Mouse (Mus musculus) cerebellum, adult 2 months (tissue): ENCODE measurements at regions not wholly inside any gene's neighbourhood (a gene's known extent, or its start where the extent isn't known, plus 50 kb on each side); places are given as distances from the start of the nearest gene placed in this dataset.
"Not testable (repeated sequence)": the region's sequence is repeated elsewhere in the genome, so short reads cannot be mapped to it uniquely, and the experiment has no call there.

Experiments used
- DNase-seq, 2 experiments: peaks; one replicate each; pipeline ENCODE4 v3.0.0; 2021
- H3K27ac ChIP-seq: fragments of 200-500 bp; 2 replicates; pipeline ENCODE4 v1.5.1; 2012; ENCODE audit warnings: low read length, control low read depth, inconsistent platforms; ENCODE audit not compliant: insufficient read depth
- H3K27me3 ChIP-seq: fragments of 200-500 bp; 2 replicates; pipeline ENCODE4 v1.6.1; 2012; ENCODE audit warnings: inconsistent platforms, mild to moderate bottlenecking, low read length, moderate library complexity; ENCODE audit not compliant: control insufficient read depth, insufficient read depth
- H3K4me1 ChIP-seq: fragments of 200-500 bp; 2 replicates; pipeline ENCODE4 v1.6.1; 2011; ENCODE audit warnings: low read length; ENCODE audit not compliant: control insufficient read depth, insufficient read depth
- H3K4me3 ChIP-seq: fragments of 200-500 bp; replicated peaks from 2 replicates; pipeline ENCODE3; 2011; ENCODE audit warnings: mild to moderate bottlenecking, low read depth, low read length, control low read depth; ENCODE audit not compliant: insufficient read depth
- CTCF ChIP-seq: fragments of 200-500 bp; IDR thresholded peaks from 2 replicates; pipeline ENCODE4 v1.5.1; 2011; ENCODE audit warnings: low read depth, mild to moderate bottlenecking, control low read depth, low read length, moderate library complexity, borderline replicate concordance; ENCODE audit not compliant: insufficient read depth
- POLR2A ChIP-seq: fragments of 200-500 bp; IDR thresholded peaks from 2 replicates; pipeline ENCODE4 v1.6.1; 2011; ENCODE audit warnings: low read length, control low read depth, borderline replicate concordance; ENCODE audit not compliant: insufficient read depth
- WGBS: fragments of 180-500 bp; shearing (Covaris S2); methylation state at CpG from one replicate; pipeline ENCODE4 v1.1.7; 2018; 5-methylcytosine and 5-hydroxymethylcytosine counted together

- Histone ChIP-seq H3K4me3 (no peak overlapping the region), H3K27me3 (no peaks in the 10 kb centered on the region), H3K27ac (no peak overlapping the region), H3K4me1 (no peaks in the 10 kb centered on the region)
- TF ChIP-seq POLR2A (no peak), CTCF (no peak)
- no peak for DNase-seq
- 58% methylated on average over 2 of the region's 2 CpGs for WGBS
Observed at GRCm38 (mm10) chr12:15594704-15595103, 222.0 kb downstream of the Trib2 start.

- DNase-seq, H3K4me1 ChIP-seq, H3K27ac ChIP-seq, H3K27me3 ChIP-seq, H3K4me3 ChIP-seq: not testable (repeated sequence)
- WGBS, result 97% methylated on average over 2 of the region's 2 CpGs
Observed at GRCm38 (mm10) chr12:15587864-15588263, 228.9 kb downstream of the Trib2 start.

DNA sequence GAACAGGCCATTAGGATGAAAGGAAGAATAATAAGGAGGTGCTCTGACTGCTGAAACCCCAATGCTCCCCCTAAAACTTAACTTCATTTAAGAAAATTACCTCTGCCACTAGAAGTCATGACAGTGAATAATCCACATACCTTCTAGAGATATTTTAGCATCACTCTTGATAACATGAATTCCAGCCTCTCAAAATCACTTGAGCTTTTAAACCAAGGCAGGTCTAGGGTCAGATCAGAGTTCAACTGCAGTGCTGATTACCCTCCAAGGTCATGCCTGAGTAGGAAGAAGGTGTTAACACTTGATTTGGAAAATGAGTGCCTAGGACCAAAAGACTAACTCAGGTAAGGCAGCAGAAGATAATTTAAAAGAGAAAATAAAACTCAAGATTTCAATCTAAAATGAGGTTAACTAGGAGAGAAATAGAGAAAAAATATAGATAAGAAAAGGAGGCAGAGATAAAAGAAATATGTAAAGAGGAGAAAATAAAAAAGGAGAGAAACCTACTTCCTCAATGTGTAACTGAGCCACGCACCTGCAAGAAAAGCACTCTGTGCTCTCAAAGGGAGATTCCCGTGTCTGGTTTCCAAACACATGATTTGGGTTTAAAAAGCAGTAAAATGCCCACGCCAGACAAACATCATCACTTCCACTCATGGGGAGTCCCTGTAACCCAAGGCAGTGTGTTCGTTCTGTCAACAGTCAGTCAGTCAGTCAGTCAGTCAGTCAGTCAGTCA is 229.8 kb downstream of the Trib2 start:
- 93% methylated on average over 4 of the region's 4 CpGs for WGBS
- no peak overlapping the region for H3K4me3 ChIP-seq
- no peaks in the 10 kb centered on the region for H3K4me1 ChIP-seq
- H3K27ac ChIP-seq, result no peak overlapping the region
- no peak for TF ChIP-seq CTCF
- TF ChIP-seq POLR2A, result no peak
- DNase-seq, result no peak
- H3K27me3 ChIP-seq, result no peaks in the 10 kb centered on the region

DNA sequence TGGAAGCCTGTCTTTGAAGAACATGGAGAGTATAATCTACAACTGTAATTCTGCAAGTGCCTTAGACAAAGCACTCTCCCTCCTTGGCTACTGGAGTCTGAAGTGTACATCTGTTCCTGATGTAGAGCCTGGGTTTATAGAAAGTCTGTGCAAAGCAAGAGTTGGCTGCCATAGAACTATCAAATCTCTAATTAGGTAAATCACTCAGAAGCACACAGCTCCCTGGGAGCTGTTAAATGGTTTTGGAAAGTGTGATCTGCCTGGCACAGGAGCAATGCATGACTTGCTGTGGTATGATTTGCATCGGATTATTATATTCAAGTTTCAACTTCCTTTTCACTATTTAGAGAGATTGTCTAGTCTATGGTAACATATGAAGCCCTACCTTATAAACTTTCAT is 230.9 kb downstream of the Trib2 start:
- no peak for TF ChIP-seq CTCF
- no peak for TF ChIP-seq POLR2A
- Histone ChIP-seq H3K27ac (no peak overlapping the region), H3K27me3 (no peaks in the 10 kb centered on the region), H3K4me3 (no peak overlapping the region), H3K4me1 (no peaks in the 10 kb centered on the region)
- no peak for DNase-seq
- 8% methylated on average over 1 of the region's 1 CpGs for WGBS

DNA sequence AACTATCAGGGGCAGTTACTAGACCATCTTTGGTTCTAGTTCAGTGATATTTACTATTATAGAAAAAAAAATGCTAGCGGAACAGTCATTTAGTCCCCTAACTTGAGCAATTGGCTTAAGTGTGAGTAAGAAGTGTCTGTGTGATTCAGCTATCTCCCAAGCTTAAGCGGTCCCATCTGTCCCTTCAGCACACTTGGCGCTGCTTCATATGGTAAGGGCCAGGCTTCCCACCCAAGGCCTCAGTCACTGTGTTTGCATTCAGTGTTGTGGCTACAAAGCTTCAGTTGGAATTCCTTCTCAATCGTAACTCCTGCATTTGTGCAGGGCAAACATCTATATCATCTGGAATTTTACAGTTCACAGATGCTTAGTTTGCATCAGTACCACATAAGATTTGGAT is 232.0 kb downstream of the Trib2 start:
- Histone ChIP-seq H3K4me3 (no peak overlapping the region), H3K27ac (no peak overlapping the region), H3K27me3 (no peaks in the 10 kb centered on the region), H3K4me1 (no peaks in the 10 kb centered on the region)
- TF ChIP-seq POLR2A (no peak), CTCF (no peak)
- WGBS, result 29% methylated on average over 4 of the region's 4 CpGs
- no peak for DNase-seq

GRCm38 (mm10) chr12:15566785-15567109 is 250.0 kb downstream of the Trib2 start:
- TF ChIP-seq CTCF (no peak), POLR2A (no peak)
- Histone ChIP-seq H3K27ac (no peak overlapping the region), H3K4me1 (no peaks in the 10 kb centered on the region), H3K27me3 (no peaks in the 10 kb centered on the region), H3K4me3 (no peak overlapping the region)
- WGBS, result 56% methylated on average over 4 of the region's 4 CpGs
- no peak for DNase-seq

DNA sequence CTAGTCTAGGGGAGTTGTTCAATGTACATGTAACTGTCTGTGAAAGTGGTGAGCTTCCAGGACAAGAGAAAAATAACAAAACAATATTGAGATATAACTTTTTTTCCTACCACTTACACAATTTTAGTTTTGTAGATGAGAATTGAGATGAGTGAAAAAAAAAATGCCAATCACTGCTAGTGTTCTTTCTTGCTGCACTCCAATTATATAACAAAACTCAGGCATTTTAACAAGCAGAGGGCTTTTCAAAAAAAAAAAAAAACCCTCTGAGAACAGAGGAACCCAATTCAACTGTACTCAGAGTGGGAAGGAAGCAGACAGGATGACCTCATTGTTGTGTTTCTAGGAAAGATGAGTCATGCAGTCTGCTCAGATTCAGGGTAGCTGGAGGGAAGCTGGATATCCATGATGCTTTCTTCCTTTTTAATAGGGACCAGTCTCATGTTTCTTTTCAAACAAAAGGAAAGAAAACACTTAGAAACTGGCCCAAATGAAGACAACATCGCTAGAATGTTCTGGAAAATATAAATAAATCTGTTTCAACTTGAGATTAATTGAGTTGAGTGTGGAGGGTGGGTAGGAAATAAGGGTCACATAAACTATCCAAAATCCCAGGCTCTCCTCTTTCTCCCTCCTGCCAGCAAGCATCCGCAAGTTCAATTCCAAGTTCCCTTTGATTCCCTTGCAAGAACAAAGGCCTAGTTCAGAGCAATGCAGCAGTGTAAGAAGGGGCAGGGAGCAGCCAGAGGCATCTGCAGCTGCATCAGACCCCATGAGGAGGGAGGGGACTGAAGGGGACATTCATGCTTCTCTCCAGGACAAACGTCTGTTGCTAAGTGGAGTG is 250.6 kb downstream of the Trib2 start:
- Histone ChIP-seq H3K4me3 (no peak overlapping the region), H3K4me1 (no peaks in the 10 kb centered on the region), H3K27ac (no peak overlapping the region), H3K27me3 (no peaks in the 10 kb centered on the region)
- TF ChIP-seq POLR2A, result no peak
- no peak for TF ChIP-seq CTCF
- 42% methylated on average over 3 of the region's 3 CpGs for WGBS
- peak in 1 of 2 experiments; percentile 6 for DNase-seq

DNA sequence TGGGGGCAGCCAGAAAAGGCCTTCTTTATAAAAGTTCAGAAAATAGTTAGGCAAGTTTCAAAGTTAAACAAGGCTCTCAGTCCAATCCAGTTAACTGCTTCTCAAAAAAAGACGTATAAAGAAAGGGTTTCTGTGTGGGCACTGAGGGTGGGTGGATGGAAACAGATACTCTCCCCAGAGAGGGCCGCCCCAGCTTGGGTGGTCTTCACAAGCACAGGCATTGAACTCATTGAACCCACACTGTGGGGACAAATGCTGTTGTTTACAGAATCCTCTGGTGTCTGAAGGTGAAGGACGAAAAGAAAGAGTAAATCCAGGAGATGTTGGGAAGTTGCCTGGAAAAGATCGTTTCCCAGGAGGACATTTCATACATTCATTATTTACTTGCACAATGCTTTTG is 253.9 kb downstream of the Trib2 start:
- WGBS, result 63% methylated on average over 4 of the region's 4 CpGs
- H3K27ac ChIP-seq, result no peak overlapping the region
- no peak for DNase-seq
- no peaks in the 10 kb centered on the region for H3K27me3 ChIP-seq
- no peak for TF ChIP-seq POLR2A
- TF ChIP-seq CTCF, result no peak
- H3K4me1 ChIP-seq, result no peaks in the 10 kb centered on the region
- H3K4me3 ChIP-seq, result no peak overlapping the region
